ENCODE assay signal across 8 mouse cellular contexts in the genomic region with DNA sequence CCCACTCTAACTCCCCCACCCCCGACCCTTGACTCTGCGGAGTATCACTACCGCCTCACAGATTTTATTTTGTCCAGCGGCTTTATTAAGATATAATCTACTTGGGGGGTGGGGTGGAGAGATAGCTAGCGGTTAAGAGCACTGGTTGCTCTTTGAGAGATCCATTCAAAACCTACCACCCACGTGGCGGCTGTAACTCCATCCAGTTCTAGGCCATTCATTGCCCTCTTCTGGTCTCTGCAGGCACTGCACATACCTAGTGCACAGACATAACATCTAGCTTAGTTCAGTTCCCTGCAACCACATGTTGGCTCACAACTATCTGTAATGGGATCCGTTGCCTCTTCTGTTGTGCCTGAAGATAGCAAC. TPM values are rescaled to one million over a fixed set of nuclear protein-coding genes. Genes with fewer than 3 reads are reported as not detected.
DNase-seq lines count a peak whose midpoint lies in the region; ATAC-seq and TF ChIP-seq lines count a peak whose summit lies in the region.

No protein-coding gene starts in this region.

- H3K36me3 ChIP-seq in thymus, adult 2 months (ENCODE audit: control insufficient read depth, insufficient read depth, low read length) = no peaks in the 10 kb centered on the region
- H3K36me3 ChIP-seq in hindbrain, embryonic 15.5 days = peaks cover 22% of the 10 kb centered on the region
- no peaks in the 10 kb centered on the region for H3K36me3 ChIP-seq in small intestine, adult 2 months (ENCODE audit: control insufficient read depth, insufficient read depth, low read length)

- H3K4me1 ChIP-seq in thymus, adult 2 months (replicated peaks; ENCODE audit: control insufficient read depth, insufficient read depth, low read length) = no peaks in the 10 kb centered on the region
- peaks cover 5% of the 10 kb centered on the region; the same call in 1 of the 2 replicates for H3K4me1 ChIP-seq in hindbrain, embryonic 15.5 days (replicated peaks)
- H3K4me1 ChIP-seq in small intestine, adult 2 months (ENCODE audit: control insufficient read depth, insufficient read depth, insufficient read length, low read length) = peaks cover 4% of the 10 kb centered on the region

- H3K9me3 ChIP-seq in hindbrain, embryonic 15.5 days = no peaks in the 10 kb centered on the region

- peak overlapping the region; percentile 26 for H3K4me2 ChIP-seq in hindbrain, embryonic 15.5 days

- DNase-seq in thymus, adult 2 months = peak; percentile 57
- DNase-seq in thymus, adult 18-20 months = no peak
- peak; percentile 84 to 85 for DNase-seq in cerebellum, postnatal 10 days
- DNase-seq in frontal cortex, postnatal 10 days (ENCODE audit: low spot score in 2 of 2) = peak; percentile 60 to 68
- DNase-seq in left cerebral cortex, postnatal 14 days (ENCODE audit: low spot score in 2 of 2) = peak; percentile 72 to 91

- 10% methylated on average over 8 of the region's 8 CpGs for WGBS in thymus, adult 2 months
- WGBS in hindbrain, embryonic 15.5 days = 5% methylated on average over 8 of the region's 8 CpGs
- WGBS in small intestine, adult 2 months = 3% methylated on average over 8 of the region's 8 CpGs

- peak; percentile 75 for ATAC-seq in hindbrain, embryonic 15.5 days (ENCODE audit: low FRiP score, low read depth)
- ATAC-seq in megakaryocyte-erythroid progenitor cell, adult 5-6 weeks (replicated peaks; ENCODE audit: low FRiP score, low TSS enrichment, poor library complexity, severe bottlenecking) = peak; percentile 89

- H3K27ac ChIP-seq in thymus, adult 2 months (ENCODE audit: control insufficient read depth, insufficient read depth, low read length) = no peak overlapping the region
- H3K27ac ChIP-seq in hindbrain, embryonic 15.5 days (replicated peaks) = no peak overlapping the region
- H3K27ac ChIP-seq in small intestine, adult 2 months (ENCODE audit: insufficient read depth, low read depth, low read length) = no peak overlapping the region

- peaks cover 3% of the 10 kb centered on the region; the same call in 1 of the 2 replicates for H3K27me3 ChIP-seq in thymus, adult 2 months (ENCODE audit: control insufficient read depth, insufficient read depth, low read length)
- H3K27me3 ChIP-seq in hindbrain, embryonic 15.5 days = peaks cover 4% of the 10 kb centered on the region; the same call in 1 of the 2 replicates
- no peaks in the 10 kb centered on the region for H3K27me3 ChIP-seq in small intestine, adult 2 months (ENCODE audit: control insufficient read depth, insufficient read depth, low read length)

- intact Hi-C loops in left cerebral cortex, postnatal 14 days (cut with DNase I) = loop anchor here (2.0 kb wide), 1 partner anchor 153 kb away; no protein-coding TSS in a partner anchor

- H3K4me3 ChIP-seq in thymus, adult 2 months (ENCODE audit: control insufficient read depth, insufficient read depth, low read length) = no peak overlapping the region
- H3K4me3 ChIP-seq in hindbrain, embryonic 15.5 days = no peak overlapping the region; the same call in 1 of the 2 replicates
- H3K4me3 ChIP-seq in small intestine, adult 2 months (ENCODE audit: low read depth, low read length) = no peak overlapping the region

- H3K9ac ChIP-seq in hindbrain, embryonic 15.5 days = no peak overlapping the region

- TF ChIP-seq POLR2A in thymus, adult 2 months (IDR thresholded peaks at IDR 0.05; ENCODE audit: control insufficient read depth, extremely low read depth, insufficient read depth, low read length, poor library complexity) = no peak
- TF ChIP-seq POLR2A in small intestine, adult 2 months (IDR thresholded peaks at IDR 0.05; ENCODE audit: low read depth, low read length) = no peak

- TF ChIP-seq CTCF in thymus, adult 2 months (IDR thresholded peaks at IDR 0.05; ENCODE audit: borderline replicate concordance, control insufficient read depth, extremely low read depth, insufficient read depth, low read length, poor library complexity) = no peak
- TF ChIP-seq CTCF in small intestine, adult 2 months (IDR thresholded peaks at IDR 0.05; ENCODE audit: extremely low read depth, insufficient read length, insufficient replicate concordance, low read depth, low read length) = peak; percentile 52; the same call in 1 of the 2 replicates

RNA-seq across cellular contexts. Expression of gene Numbl, which starts 27.4 kb away (rescaled TPM):
- polyA plus RNA-seq in thymus, adult 2 months (2012; rRNA removed) = 10.3 and 10.7 TPM in 2 replicates
- polyA plus RNA-seq in hindbrain, embryonic 15.5 days (2015; fragmentation: Nextera tagmentation; extraction: Ambion mirVana) = 57.8 and 67.5 TPM in 2 replicates
- total RNA-seq in left cerebral cortex, postnatal 14 days (2021) = 100 to 1,000 TPM; 134 to 139 TPM
- 0.94 and 3.0 TPM in 2 replicates for total RNA-seq in megakaryocyte-erythroid progenitor cell, adult 5-6 weeks (2014; fragmentation: Nextera tagmentation)
- 0.38 and 0.66 TPM in 2 replicates for total RNA-seq in megakaryocyte-erythroid progenitor cell, adult 5-6 weeks (2017)
- polyA plus RNA-seq in small intestine, adult 2 months (2012; rRNA removed) = 8.3 and 9.0 TPM in 2 replicates

RNA-seq across cellular contexts. Expression of gene Ltbp4, which starts 51.8 kb away (rescaled TPM):
- polyA plus RNA-seq in thymus, adult 2 months (2012; rRNA removed) = 48.3 and 77.5 TPM in 2 replicates
- 12.9 and 13.9 TPM in 2 replicates for polyA plus RNA-seq in hindbrain, embryonic 15.5 days (2015; fragmentation: Nextera tagmentation; extraction: Ambion mirVana)
- 10 to 100 TPM; 62.5 to 62.6 TPM for total RNA-seq in left cerebral cortex, postnatal 14 days (2021)
- 0.39 TPM in 1 of 2 replicates, not detected in the other for total RNA-seq in megakaryocyte-erythroid progenitor cell, adult 5-6 weeks (2014; fragmentation: Nextera tagmentation)
- total RNA-seq in megakaryocyte-erythroid progenitor cell, adult 5-6 weeks (2017) = 0.05 and 1.4 TPM in 2 replicates
- polyA plus RNA-seq in small intestine, adult 2 months (2012; rRNA removed) = 136 and 163 TPM in 2 replicates

RNA-seq across cellular contexts. Expression of gene Coq8b, which starts 52.9 kb away (rescaled TPM):
- polyA plus RNA-seq in thymus, adult 2 months (2012; rRNA removed) = 53.1 and 57.8 TPM in 2 replicates
- 20.6 and 23.2 TPM in 2 replicates for polyA plus RNA-seq in hindbrain, embryonic 15.5 days (2015; fragmentation: Nextera tagmentation; extraction: Ambion mirVana)
- 10 to 100 TPM; 31.2 to 34.8 TPM for total RNA-seq in left cerebral cortex, postnatal 14 days (2021)
- total RNA-seq in megakaryocyte-erythroid progenitor cell, adult 5-6 weeks (2014; fragmentation: Nextera tagmentation) = 13.0 and 26.7 TPM in 2 replicates
- total RNA-seq in megakaryocyte-erythroid progenitor cell, adult 5-6 weeks (2017) = 8.2 and 10.7 TPM in 2 replicates
- polyA plus RNA-seq in small intestine, adult 2 months (2012; rRNA removed) = 34.7 and 60.7 TPM in 2 replicates

RNA-seq across cellular contexts. Expression of gene Itpkc, which starts 57.2 kb away (rescaled TPM):
- polyA plus RNA-seq in thymus, adult 2 months (2012; rRNA removed) = 12.2 and 12.4 TPM in 2 replicates
- polyA plus RNA-seq in hindbrain, embryonic 15.5 days (2015; fragmentation: Nextera tagmentation; extraction: Ambion mirVana) = 7.5 and 8.2 TPM in 2 replicates
- total RNA-seq in left cerebral cortex, postnatal 14 days (2021) = 1 to 10 TPM; 7.3 to 8.0 TPM
- total RNA-seq in megakaryocyte-erythroid progenitor cell, adult 5-6 weeks (2014; fragmentation: Nextera tagmentation) = 2.3 and 5.3 TPM in 2 replicates
- 3.3 and 5.9 TPM in 2 replicates for total RNA-seq in megakaryocyte-erythroid progenitor cell, adult 5-6 weeks (2017)
- 15.3 and 44.6 TPM in 2 replicates for polyA plus RNA-seq in small intestine, adult 2 months (2012; rRNA removed)

Comparison
In these comparisons a context has a peak if more than half of its experiments do, and no peak if none do; other contexts are left out.
1. DNase-seq: peak in thymus, adult 2 months (single experiment), cerebellum, postnatal 10 days (2 of 2), frontal cortex, postnatal 10 days (2 of 2) and left cerebral cortex, postnatal 14 days (2 of 2); none in thymus, adult 18-20 months (0 of 2).